Mouse (Mus musculus) embryonic facial prominence, embryonic 14.5 days (tissue): ENCODE measurements around the gene Gucy2d. TPM values are rescaled to one million over a fixed set of nuclear protein-coding genes. Genes with fewer than 3 reads are reported as not detected.

Experiments used
- ATAC-seq: fragments of 200-750 bp; cut with Nextera tagmentation; 2 replicates; pipeline ENCODE4 v1.8.0; 2017; ENCODE audit warnings: low read depth, moderate number of reproducible peaks, moderate TSS enrichment
- DNase-seq: peaks from one replicate; pipeline ENCODE4 v3.0.0-alpha.2; 2015; ENCODE audit warnings: low spot score
- H3K27ac ChIP-seq: fragments of 300-500 bp; sonication (generic); replicated peaks from 2 replicates; pipeline ENCODE4 v1.5.1; 2014; ENCODE audit warnings: low read depth, mild to moderate bottlenecking, low read length, moderate library complexity
- H3K27me3 ChIP-seq: fragments of 300-500 bp; sonication (generic); replicated peaks from 2 replicates; pipeline ENCODE4 v1.6.1; 2014; ENCODE audit warnings: low read length; ENCODE audit not compliant: control insufficient read depth, insufficient read depth
- H3K36me3 ChIP-seq: fragments of 300-500 bp; sonication (generic); 2 replicates; pipeline ENCODE4 v1.6.1; 2014; ENCODE audit warnings: low read length, mixed read lengths; ENCODE audit not compliant: control insufficient read depth, insufficient read depth
- H3K4me1 ChIP-seq: fragments of 300-500 bp; sonication (generic); 2 replicates; pipeline ENCODE4 v1.6.1; 2014; ENCODE audit warnings: antibody characterized with exemption, low read length; ENCODE audit not compliant: control insufficient read depth, insufficient read depth
- H3K4me2 ChIP-seq: fragments of 300-500 bp; sonication (generic); 2 replicates; pipeline ENCODE4 v1.6.1; 2014; ENCODE audit warnings: low read depth, mild to moderate bottlenecking, low read length, moderate library complexity, mixed read lengths
- H3K4me3 ChIP-seq: fragments of 300-500 bp; sonication (generic); 2 replicates; pipeline ENCODE4 v1.5.1; 2014; ENCODE audit warnings: low read depth, mild to moderate bottlenecking, low read length
- H3K9ac ChIP-seq: fragments of 300-500 bp; sonication (generic); 2 replicates; pipeline ENCODE4 v1.6.1; 2014; ENCODE audit warnings: low read depth, mild to moderate bottlenecking, low read length, moderate library complexity, mixed read lengths
- H3K9me3 ChIP-seq: fragments of 300-500 bp; sonication (generic); 2 replicates; pipeline ENCODE4 v1.6.1; 2016; ENCODE audit warnings: low read length; ENCODE audit not compliant: control insufficient read depth
- WGBS: fragments of 180-500 bp; shearing (Covaris S2); extraction: QIAGEN DNeasy Blood & Tissue Kit; methylation state at CpG from one replicate; pipeline ENCODE4 v1.1.7; 2014; 5-methylcytosine and 5-hydroxymethylcytosine counted together
- polyA plus RNA-seq: library from polyadenylated mRNA; unstranded; fragments of >200 nt; fragmentation: Nextera tagmentation; extraction: Ambion mirVana; gene quantifications from 2 replicates; pipeline ENCODE4 v1.2.1, GENCODE M21; 2014

Gucy2d gene
- polyA plus RNA-seq, 1 experiment from 2014 or later = 0.31 TPM

- Histone ChIP-seq H3K4me1 (peaks cover 16% of the 10 kb centered on the region; the same call in 1 of the 2 replicates), H3K36me3 (no peaks in the 10 kb centered on the region), H3K4me3 (no peak overlapping the region), H3K27ac (no peak overlapping the region), H3K27me3 (no peaks in the 10 kb centered on the region; the same call in 1 of the 2 replicates), H3K4me2 (no peak overlapping the region), H3K9me3 (no peaks in the 10 kb centered on the region), H3K9ac (no peak overlapping the region)
- DNase-seq (no peak), ATAC-seq (no peak)
- 58% methylated on average over 5 of the region's 5 CpGs for WGBS
Measured at GRCm38 (mm10) chr7:98497451-98497850, 57.2 kb downstream of the Gucy2d start.

GRCm38 (mm10) chr7:98498101-98498500 lies 57.9 kb downstream of the Gucy2d start:
- ATAC-seq = no peak
- Histone ChIP-seq H3K9ac (no peak overlapping the region), H3K4me2 (no peak overlapping the region), H3K4me3 (no peak overlapping the region), H3K27ac (no peak overlapping the region), H3K4me1 (peaks cover 20% of the 10 kb centered on the region; the same call in 1 of the 2 replicates), H3K36me3 (no peaks in the 10 kb centered on the region), H3K27me3 (no peaks in the 10 kb centered on the region; the same call in 1 of the 2 replicates), H3K9me3 (no peaks in the 10 kb centered on the region)
- WGBS = 90% methylated on average over 12 of the region's 12 CpGs
- no peak for DNase-seq

- Histone ChIP-seq H3K4me3 (no peak overlapping the region), H3K27ac (peak overlapping the region; percentile 63; the same call in 1 of the 2 replicates), H3K4me2 (no peak overlapping the region), H3K27me3 (no peaks in the 10 kb centered on the region; the same call in 1 of the 2 replicates), H3K9ac (no peak overlapping the region), H3K36me3 (no peaks in the 10 kb centered on the region), H3K4me1 (peaks cover 20% of the 10 kb centered on the region), H3K9me3 (no peaks in the 10 kb centered on the region)
- 72% methylated on average over 20 of the region's 20 CpGs for WGBS
- DNase-seq = no peak
- ATAC-seq = no peak
Measured at GRCm38 (mm10) chr7:98498656-98499560, 58.7 kb downstream of the Gucy2d start.

GRCm38 (mm10) chr7:98499561-98500292 lies 59.5 kb downstream of the Gucy2d start:
- ATAC-seq = peak; percentile 23; the same call in 1 of the 2 replicates
- H3K9ac ChIP-seq = no peak overlapping the region
- H3K4me2 ChIP-seq = no peak overlapping the region
- H3K27me3 ChIP-seq = no peaks in the 10 kb centered on the region; the same call in 1 of the 2 replicates
- no peaks in the 10 kb centered on the region for H3K36me3 ChIP-seq
- DNase-seq = no peak
- no peak overlapping the region for H3K4me3 ChIP-seq
- H3K27ac ChIP-seq = peak overlapping the region; percentile 63
- H3K9me3 ChIP-seq = no peaks in the 10 kb centered on the region
- 58% methylated on average over 25 of the region's 25 CpGs for WGBS
- H3K4me1 ChIP-seq = peaks cover 29% of the 10 kb centered on the region

GRCm38 (mm10) chr7:98500470-98500869 lies 60.3 kb downstream of the Gucy2d start:
- H3K4me2 ChIP-seq = no peak overlapping the region
- no peaks in the 10 kb centered on the region; the same call in 1 of the 2 replicates for H3K27me3 ChIP-seq
- no peak overlapping the region for H3K9ac ChIP-seq
- H3K9me3 ChIP-seq = no peaks in the 10 kb centered on the region
- peaks cover 34% of the 10 kb centered on the region for H3K4me1 ChIP-seq
- DNase-seq = peak; percentile 81
- H3K27ac ChIP-seq = peak overlapping the region; percentile 63
- WGBS = 84% methylated on average over 3 of the region's 3 CpGs
- H3K36me3 ChIP-seq = no peaks in the 10 kb centered on the region
- ATAC-seq = no peak
- H3K4me3 ChIP-seq = no peak overlapping the region

GRCm38 (mm10) chr7:98501078-98501477 lies 60.9 kb downstream of the Gucy2d start:
- 97% methylated on average over 7 of the region's 7 CpGs for WGBS
- ATAC-seq (no peak), DNase-seq (no peak)
- Histone ChIP-seq H3K4me3 (no peak overlapping the region), H3K9me3 (no peaks in the 10 kb centered on the region), H3K36me3 (no peaks in the 10 kb centered on the region), H3K9ac (no peak overlapping the region), H3K4me1 (peaks cover 34% of the 10 kb centered on the region), H3K27me3 (no peaks in the 10 kb centered on the region), H3K4me2 (no peak overlapping the region), H3K27ac (peak overlapping the region; percentile 63)

- H3K9ac ChIP-seq = no peak overlapping the region
- 33% methylated on average over 5 of the region's 5 CpGs for WGBS
- H3K4me3 ChIP-seq = no peak overlapping the region
- peaks cover 34% of the 10 kb centered on the region for H3K4me1 ChIP-seq
- no peaks in the 10 kb centered on the region for H3K9me3 ChIP-seq
- no peak overlapping the region for H3K27ac ChIP-seq
- no peaks in the 10 kb centered on the region for H3K27me3 ChIP-seq
- ATAC-seq = no peak
- H3K4me2 ChIP-seq = no peak overlapping the region
- DNase-seq = no peak
- H3K36me3 ChIP-seq = no peaks in the 10 kb centered on the region
Measured at GRCm38 (mm10) chr7:98502921-98503320, 62.7 kb downstream of the Gucy2d start.

- Histone ChIP-seq H3K9me3 (no peaks in the 10 kb centered on the region), H3K36me3 (no peaks in the 10 kb centered on the region), H3K9ac (no peak overlapping the region), H3K4me2 (no peak overlapping the region), H3K27ac (peak overlapping the region; percentile 33; the same call in 1 of the 2 replicates), H3K27me3 (no peaks in the 10 kb centered on the region), H3K4me1 (peaks cover 34% of the 10 kb centered on the region), H3K4me3 (no peak overlapping the region)
- DNase-seq (peak; percentile 85), ATAC-seq (peak; percentile 64; the same call in 1 of the 2 replicates)
- 52% methylated on average over 6 of the region's 6 CpGs for WGBS
Measured at GRCm38 (mm10) chr7:98503951-98504647, 63.9 kb downstream of the Gucy2d start.
